Mouse (Mus musculus): Measurements from ENCODE around the gene Tmem25.
"Not testable (repeated sequence)": the region's sequence is repeated elsewhere in the genome, so short reads cannot be mapped to it uniquely, and the experiment has no call there.

The Tmem25 gene

GRCm38 (mm10) chr9:44772750-44773651 is 26.1 kb downstream of the Tmem25 start:
- DNase-seq (ENCODE audit: low read depth, low spot score), result peak; percentile 97

GRCm38 (mm10) chr9:44772392-44772749 is 26.7 kb downstream of the Tmem25 start:
- DNase-seq (ENCODE audit: low read depth, low spot score), result no peak

GRCm38 (mm10) chr9:44771376-44771775 is 27.7 kb downstream of the Tmem25 start:
- DNase-seq (ENCODE audit: low read depth, low spot score), result no peak

- not testable (repeated sequence) for DNase-seq (ENCODE audit: low read depth, low spot score)
Measured at GRCm38 (mm10) chr9:44768029-44768394, 31.1 kb downstream of the Tmem25 start.

GRCm38 (mm10) chr9:44767101-44768028 is 31.7 kb downstream of the Tmem25 start, which contains the start of the genes Arcn1 and Ift46:
Arcn1 (minus strand) TSS chr9:44767845.
Ift46 (plus strand) TSS chr9:44767908.
- DNase-seq (ENCODE audit: low read depth, low spot score), result peak; percentile 88

GRCm38 (mm10) chr9:44760873-44761272 is 38.2 kb downstream of the Tmem25 start:
- no peak for DNase-seq (ENCODE audit: low read depth, low spot score)

- peak; percentile 45 for DNase-seq (ENCODE audit: low read depth, low spot score)
Measured at GRCm38 (mm10) chr9:44748473-44748872, 50.6 kb downstream of the Tmem25 start.

GRCm38 (mm10) chr9:44747341-44747740 is 51.8 kb downstream of the Tmem25 start:
- DNase-seq (ENCODE audit: low read depth, low spot score), result no peak

GRCm38 (mm10) chr9:44746666-44747065 is 52.4 kb downstream of the Tmem25 start:
- no peak for DNase-seq (ENCODE audit: low read depth, low spot score)

- no peak for DNase-seq (ENCODE audit: low read depth, low spot score)
Measured at GRCm38 (mm10) chr9:44745371-44745770, 53.7 kb downstream of the Tmem25 start.

All from 3T3-L1 (cell line).